Mouse (Mus musculus) liver, postnatal 0 days (tissue): Measurements from ENCODE around the gene Arl6ip5.

Experiments used
- CTCF ChIP-seq: sonication (generic); IDR thresholded peaks from 2 replicates; pipeline ENCODE4 v1.5.1; 2016; ENCODE audit warnings: antibody characterized with exemption, low read depth
- EP300 ChIP-seq: IDR thresholded peaks from 2 replicates; pipeline ENCODE4 v1.6.1; 2016; ENCODE audit warnings: antibody characterized with exemption, low read depth, mild to moderate bottlenecking

DNA sequence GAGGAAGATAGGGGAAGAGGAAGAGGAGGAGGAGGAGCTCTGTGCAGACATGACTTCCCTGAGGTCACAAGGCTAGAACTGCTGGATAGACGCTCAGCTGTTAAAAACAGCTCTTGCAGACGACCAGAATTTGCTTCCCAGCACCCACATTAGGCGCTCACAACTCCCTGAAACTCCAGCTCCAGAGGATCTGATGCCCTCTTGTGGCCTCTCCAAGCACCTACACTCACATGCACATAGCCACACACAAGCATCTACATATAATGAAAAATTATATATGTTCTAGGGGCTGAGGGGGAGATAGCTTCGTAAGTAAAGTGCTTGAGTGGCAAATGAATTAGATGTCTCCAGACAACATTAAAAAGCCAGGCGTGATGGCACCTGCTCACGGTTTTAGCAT is 28.9 kb downstream of the Arl6ip5 start:
- peak; percentile 39 for TF ChIP-seq CTCF
- TF ChIP-seq EP300: no peak
